Mouse (Mus musculus) thymus, postnatal 0 days (tissue): Measurements from ENCODE around the gene Gprin2. TPM values are rescaled to one million over a fixed set of nuclear protein-coding genes. Genes with fewer than 3 reads are reported as not detected.

Experiments
- DNase-seq: peaks from one replicate; pipeline ENCODE4 v3.0.0-alpha.2; 2015; ENCODE audit warnings: low spot score
- polyA plus RNA-seq: library from polyadenylated mRNA; unstranded; fragments of >200 nt; fragmentation: Nextera tagmentation; extraction: Ambion mirVana; gene quantifications from 2 replicates; pipeline ENCODE4 v1.2.1, GENCODE M21; 2015

Gprin2 gene
- polyA plus RNA-seq, 1 experiment from 2014 or later, result 0.14 TPM

GRCm38 (mm10) chr14:34207996-34208395 is 6.5 kb upstream of the Gprin2 start:
- peak; percentile 40 for DNase-seq

GRCm38 (mm10) chr14:34200738-34201230 is 669 bp downstream of the Gprin2 start:
- DNase-seq, result no peak

- DNase-seq, result no peak
These were observed 4.7 kb downstream of the Gprin2 start for GRCm38 (mm10) chr14:34196706-34197105.

GRCm38 (mm10) chr14:34195466-34195865 is 6.0 kb downstream of the Gprin2 start:
- DNase-seq, result no peak

- DNase-seq, result peak; percentile 34
These were observed 7.6 kb downstream of the Gprin2 start for GRCm38 (mm10) chr14:34193879-34194278.

- no peak for DNase-seq
These were observed 11.1 kb downstream of the Gprin2 start for GRCm38 (mm10) chr14:34190361-34190760.

GRCm38 (mm10) chr14:34188629-34189028 is 12.8 kb downstream of the Gprin2 start:
- DNase-seq, result peak; percentile 72

GRCm38 (mm10) chr14:34183101-34183500 is 18.4 kb downstream of the Gprin2 start:
- no peak for DNase-seq

- DNase-seq, result no peak
These were observed 22.1 kb downstream of the Gprin2 start for GRCm38 (mm10) chr14:34179351-34179750.

GRCm38 (mm10) chr14:34171107-34171506 is 30.3 kb downstream of the Gprin2 start:
- DNase-seq, result no peak

GRCm38 (mm10) chr14:34155752-34156151 is 45.7 kb downstream of the Gprin2 start:
- DNase-seq, result no peak

GRCm38 (mm10) chr14:34154601-34155337 is 46.7 kb downstream of the Gprin2 start:
- DNase-seq, result peak; percentile 54

- peak; percentile 30 for DNase-seq
These were observed 49.1 kb downstream of the Gprin2 start, which contains the start of gene Npy4r for GRCm38 (mm10) chr14:34152342-34152741. Gene Npy4r, minus strand, starts transcription at chr14:34152489.

- DNase-seq, result no peak
These were observed 58.5 kb downstream of the Gprin2 start for GRCm38 (mm10) chr14:34142915-34143314.

GRCm38 (mm10) chr14:34142316-34142715 is 59.1 kb downstream of the Gprin2 start:
- DNase-seq, result no peak

GRCm38 (mm10) chr14:34139671-34140664 is 61.5 kb downstream of the Gprin2 start:
- DNase-seq, result no peak

Other genes with a start within 250 kb of the Gprin2 start
- not detected in 2 replicates for gene Rbp3, start 247.7 kb downstream of the Gprin2 start, polyA plus RNA-seq
- not detected in 2 replicates for gene Zfp488, start 222.9 kb downstream of the Gprin2 start, polyA plus RNA-seq
- gene Gm30083, start 186.5 kb downstream of the Gprin2 start, polyA plus RNA-seq, result not detected in 2 replicates
- not detected in 2 replicates for gene Gm5460, start 184.9 kb downstream of the Gprin2 start, polyA plus RNA-seq
- 0.05 TPM in 1 of 2 replicates, not detected in the other for gene Antxrl, start 148.9 kb downstream of the Gprin2 start, polyA plus RNA-seq
- gene Anxa8, start 115.7 kb downstream of the Gprin2 start, polyA plus RNA-seq, result 20.5 and 22.8 TPM in 2 replicates
- gene A630023A22Rik, start 98.9 kb downstream of the Gprin2 start, polyA plus RNA-seq, result 0.22 TPM in 1 of 2 replicates, not detected in the other
- gene Npy4r, start 49.2 kb downstream of the Gprin2 start, polyA plus RNA-seq, result 0.08 TPM in 1 of 2 replicates, not detected in the other
- gene Syt15, start 17.9 kb upstream of the Gprin2 start, polyA plus RNA-seq, result 0.22 and 0.38 TPM in 2 replicates
- 16.5 and 22.6 TPM in 2 replicates for gene Shld2, start 108.8 kb upstream of the Gprin2 start, polyA plus RNA-seq
- 56.6 and 65.6 TPM in 2 replicates for gene Glud1, start 109.1 kb upstream of the Gprin2 start, polyA plus RNA-seq
- 2.7 and 4.5 TPM in 2 replicates for gene Fam25c, start 153.8 kb upstream of the Gprin2 start, polyA plus RNA-seq
- gene Sncg, start 173.1 kb upstream of the Gprin2 start, polyA plus RNA-seq, result 7.8 and 8.4 TPM in 2 replicates
- 2.9 and 3.3 TPM in 2 replicates for gene Mmrn2, start 173.8 kb upstream of the Gprin2 start, polyA plus RNA-seq